Mouse (Mus musculus): ENCODE measurements at regions not wholly inside any gene's neighbourhood (a gene's known extent, or its start where the extent isn't known, plus 50 kb on each side); places are given as distances from the start of the nearest gene placed in this dataset.
"Not testable (repeated sequence)": the region's sequence is repeated elsewhere in the genome, so short reads cannot be mapped to it uniquely, and the experiment has no call there.

DNA sequence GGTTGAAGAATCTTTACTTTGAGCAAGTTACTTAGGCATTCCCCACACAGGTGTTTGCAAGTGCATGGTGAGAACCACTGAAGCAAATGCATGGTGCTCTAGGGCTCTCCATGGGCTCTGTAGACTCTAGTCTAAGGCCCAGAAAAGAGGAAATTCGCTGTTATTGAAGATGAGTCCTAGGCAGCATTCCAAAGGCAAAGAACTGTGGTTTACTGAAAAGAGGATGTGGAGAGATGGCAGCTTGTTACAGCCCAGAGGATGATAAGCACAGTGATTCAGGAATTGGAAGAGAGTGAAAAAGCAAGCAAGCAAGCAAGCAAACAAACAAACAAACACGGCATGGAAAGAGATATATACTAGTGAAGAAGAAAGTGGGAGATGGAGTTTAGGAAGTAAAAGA is 221.6 kb downstream of the Kif20b start:
- no peak for TF ChIP-seq CTCF (IDR thresholded peaks at IDR 0.05; ENCODE audit: insufficient read depth, low read length)
- no peak for TF ChIP-seq POLR2A (IDR thresholded peaks at IDR 0.05; ENCODE audit: borderline replicate concordance, extremely low read depth, low read depth, low read length)
- no peak for DNase-seq
- Histone ChIP-seq H3K4me1 (ENCODE audit: control insufficient read depth, insufficient read depth, low read length) (no peaks in the 10 kb centered on the region), H3K4me3 (replicated peaks; ENCODE audit: extremely low read depth, low read depth, low read length) (no peak overlapping the region)
- WGBS: 65% methylated on average over 2 of the region's 2 CpGs

DNA sequence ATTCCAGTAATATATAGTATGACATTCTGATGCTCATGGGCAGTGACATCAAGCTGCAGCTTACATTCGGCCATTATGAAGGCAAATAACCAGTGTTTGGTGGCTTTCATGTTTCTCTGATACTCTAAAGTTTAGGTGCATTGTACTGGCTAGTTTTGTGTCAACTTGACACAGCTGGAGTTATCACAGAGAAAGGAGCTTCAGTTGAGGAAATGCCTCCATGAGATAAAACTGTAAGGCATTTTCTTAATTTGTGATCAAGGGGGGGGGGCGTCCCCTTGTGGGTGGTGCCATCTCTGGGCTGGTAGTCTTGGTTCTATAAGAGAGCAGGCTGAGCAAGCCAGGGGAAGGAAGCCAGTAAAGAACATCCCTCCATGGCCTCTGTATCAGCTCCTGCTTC is 227.3 kb downstream of the Kif20b start:
- H3K4me1 ChIP-seq (ENCODE audit: control insufficient read depth, insufficient read depth, low read length); DNase-seq; H3K4me3 ChIP-seq (replicated peaks; ENCODE audit: extremely low read depth, low read depth, low read length): not testable (repeated sequence)
- WGBS: 68% methylated on average over 2 of the region's 2 CpGs

DNA sequence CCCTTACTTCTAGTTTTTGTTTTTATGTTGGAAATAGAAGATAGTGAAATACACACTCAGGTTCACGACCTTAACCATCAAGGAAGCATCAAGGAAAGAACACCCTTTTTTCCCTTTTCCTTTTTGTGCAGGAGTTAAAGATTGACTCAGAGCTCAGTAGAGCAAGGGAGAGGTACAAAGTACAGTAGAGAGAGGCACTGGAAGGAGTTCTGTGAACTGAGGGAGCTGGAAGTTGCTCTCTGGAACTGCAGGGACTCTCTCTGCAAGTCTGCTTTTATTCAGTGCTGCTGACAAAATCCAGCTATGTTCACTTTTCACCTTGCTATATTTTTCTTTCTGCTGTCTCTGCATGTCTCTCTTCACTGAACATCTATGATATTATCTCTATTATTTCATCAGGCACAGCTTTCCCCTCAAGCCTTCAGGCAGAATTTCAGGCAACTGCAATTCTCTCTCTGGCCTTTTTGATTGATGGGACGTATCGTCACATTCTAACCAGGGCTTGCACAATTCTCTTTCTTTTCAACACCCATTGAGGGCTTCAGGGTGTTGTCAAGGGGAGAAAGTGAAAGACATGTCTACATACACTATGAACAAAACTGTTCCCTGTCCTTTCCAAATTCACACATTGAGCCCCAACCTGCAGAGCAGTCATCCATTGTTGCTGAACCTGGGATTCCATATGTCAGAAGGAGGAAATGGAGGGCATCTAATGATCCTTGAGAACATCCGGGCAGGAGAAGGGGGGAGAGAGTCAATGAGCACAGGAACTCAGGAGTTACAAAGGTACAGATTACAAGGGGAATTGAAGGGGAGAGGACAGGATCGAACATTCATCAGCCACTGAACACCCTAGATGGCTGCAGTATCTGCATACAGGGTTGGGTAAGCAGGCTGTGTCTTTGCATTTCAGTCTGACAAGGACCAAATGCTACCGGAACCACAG is 228.9 kb downstream of the Kif20b start:
- Histone ChIP-seq H3K4me1 (ENCODE audit: control insufficient read depth, insufficient read depth, low read length) (no peaks in the 10 kb centered on the region), H3K4me3 (replicated peaks; ENCODE audit: extremely low read depth, low read depth, low read length) (no peak overlapping the region)
- no peak for DNase-seq
- 58% methylated on average over 6 of the region's 6 CpGs for WGBS
- TF ChIP-seq POLR2A (IDR thresholded peaks at IDR 0.05; ENCODE audit: borderline replicate concordance, extremely low read depth, low read depth, low read length) (no peak), CTCF (IDR thresholded peaks at IDR 0.05; ENCODE audit: insufficient read depth, low read length) (no peak)

DNA sequence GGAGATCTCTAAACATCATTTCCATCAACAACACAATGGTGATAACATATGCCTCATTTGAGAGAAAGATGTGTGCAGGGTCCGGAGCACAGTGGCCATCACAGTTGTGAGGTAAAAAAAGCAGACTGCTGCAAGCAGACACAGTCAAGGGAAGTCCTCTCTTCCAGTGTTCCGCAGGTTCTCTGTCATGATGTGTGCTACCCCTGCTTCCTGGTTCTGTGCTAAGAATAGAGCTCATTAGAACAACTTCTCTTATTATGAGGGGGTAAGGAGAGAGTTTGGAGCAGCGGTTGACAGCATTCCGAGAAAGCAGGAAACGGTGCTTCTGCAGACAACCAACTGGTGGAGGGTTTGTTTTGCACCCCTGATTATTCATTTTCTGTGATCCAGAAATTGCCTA is 229.7 kb downstream of the Kif20b start:
- H3K4me1 ChIP-seq (ENCODE audit: control insufficient read depth, insufficient read depth, low read length): no peaks in the 10 kb centered on the region
- WGBS: 50% methylated on average over 5 of the region's 5 CpGs
- no peak overlapping the region for H3K4me3 ChIP-seq (replicated peaks; ENCODE audit: extremely low read depth, low read depth, low read length)
- no peak for DNase-seq
- TF ChIP-seq CTCF (IDR thresholded peaks at IDR 0.05; ENCODE audit: insufficient read depth, low read length): no peak
- no peak for TF ChIP-seq POLR2A (IDR thresholded peaks at IDR 0.05; ENCODE audit: borderline replicate concordance, extremely low read depth, low read depth, low read length)

DNA sequence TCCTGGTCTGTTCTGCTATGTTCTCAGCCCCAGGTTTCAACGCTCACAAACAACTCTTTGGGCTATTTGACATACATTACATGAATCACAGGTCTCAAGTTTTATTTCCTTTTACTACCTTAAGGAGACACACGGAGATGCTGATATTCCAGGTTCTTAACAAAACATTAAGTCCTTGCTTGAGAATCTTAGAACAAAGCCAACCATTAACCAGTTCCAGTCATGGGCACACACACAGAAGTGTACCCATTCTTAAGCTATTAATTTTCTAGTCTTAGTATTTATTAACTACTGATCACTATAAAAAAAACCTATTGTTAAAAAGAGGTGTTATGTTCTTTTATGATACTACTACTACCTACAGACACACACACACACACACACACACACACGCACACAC is 235.7 kb downstream of the Kif20b start:
- Histone ChIP-seq H3K4me1 (ENCODE audit: control insufficient read depth, insufficient read depth, low read length) (no peaks in the 10 kb centered on the region), H3K4me3 (replicated peaks; ENCODE audit: extremely low read depth, low read depth, low read length) (no peak overlapping the region)
- 77% methylated on average over 3 of the region's 3 CpGs for WGBS
- TF ChIP-seq POLR2A (IDR thresholded peaks at IDR 0.05; ENCODE audit: borderline replicate concordance, extremely low read depth, low read depth, low read length) (no peak), CTCF (IDR thresholded peaks at IDR 0.05; ENCODE audit: insufficient read depth, low read length) (no peak)
- no peak for DNase-seq

DNA sequence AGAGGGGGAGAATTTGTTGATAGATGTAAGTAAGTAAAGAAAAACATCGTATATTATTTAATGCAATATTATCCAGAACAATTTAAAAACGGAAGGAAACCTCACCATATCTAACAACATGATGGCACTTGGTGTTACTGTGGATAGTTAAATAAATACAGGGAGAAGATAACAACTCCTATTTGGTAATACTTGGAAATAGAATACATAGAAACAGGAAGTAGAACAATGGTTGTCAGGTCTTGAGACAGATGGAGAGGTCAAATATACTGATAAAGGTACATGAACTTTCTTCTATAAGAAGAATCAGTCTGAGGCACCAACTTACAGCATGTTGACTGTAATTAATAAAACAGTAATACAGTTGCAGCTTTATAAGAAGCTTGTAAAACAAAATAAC is 242.6 kb downstream of the Kif20b start:
- TF ChIP-seq POLR2A (IDR thresholded peaks at IDR 0.05; ENCODE audit: borderline replicate concordance, extremely low read depth, low read depth, low read length) (no peak), CTCF (IDR thresholded peaks at IDR 0.05; ENCODE audit: insufficient read depth, low read length) (no peak)
- WGBS: 38% methylated on average over 2 of the region's 2 CpGs
- DNase-seq: no peak
- Histone ChIP-seq H3K4me3 (replicated peaks; ENCODE audit: extremely low read depth, low read depth, low read length) (no peak overlapping the region), H3K4me1 (ENCODE audit: control insufficient read depth, insufficient read depth, low read length) (no peaks in the 10 kb centered on the region)

DNA sequence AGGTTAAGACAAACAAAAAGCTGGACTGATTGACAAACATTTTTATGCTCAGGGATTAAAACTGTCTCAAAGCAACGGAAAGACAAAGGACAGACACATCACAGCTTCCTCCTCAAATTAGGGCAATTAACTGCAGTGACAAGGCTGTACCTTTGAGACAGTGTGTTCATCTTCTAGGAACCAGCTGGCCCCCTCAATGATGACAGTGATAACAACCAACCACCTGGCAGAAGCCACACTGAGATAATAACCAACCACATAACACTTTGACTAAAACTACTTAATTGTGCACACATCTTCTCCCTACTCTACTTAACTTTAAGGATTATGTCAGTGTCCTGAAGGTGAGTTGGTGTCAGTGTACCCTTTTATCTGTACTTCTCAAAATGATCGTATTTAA is 248.4 kb downstream of the Kif20b start:
- H3K4me3 ChIP-seq (replicated peaks; ENCODE audit: extremely low read depth, low read depth, low read length): no peak overlapping the region
- DNase-seq: no peak
- no peaks in the 10 kb centered on the region for H3K4me1 ChIP-seq (ENCODE audit: control insufficient read depth, insufficient read depth, low read length)
- TF ChIP-seq CTCF (IDR thresholded peaks at IDR 0.05; ENCODE audit: insufficient read depth, low read length) (no peak), POLR2A (IDR thresholded peaks at IDR 0.05; ENCODE audit: borderline replicate concordance, extremely low read depth, low read depth, low read length) (no peak)
- WGBS: 77% methylated on average over 2 of the region's 2 CpGs

DNA sequence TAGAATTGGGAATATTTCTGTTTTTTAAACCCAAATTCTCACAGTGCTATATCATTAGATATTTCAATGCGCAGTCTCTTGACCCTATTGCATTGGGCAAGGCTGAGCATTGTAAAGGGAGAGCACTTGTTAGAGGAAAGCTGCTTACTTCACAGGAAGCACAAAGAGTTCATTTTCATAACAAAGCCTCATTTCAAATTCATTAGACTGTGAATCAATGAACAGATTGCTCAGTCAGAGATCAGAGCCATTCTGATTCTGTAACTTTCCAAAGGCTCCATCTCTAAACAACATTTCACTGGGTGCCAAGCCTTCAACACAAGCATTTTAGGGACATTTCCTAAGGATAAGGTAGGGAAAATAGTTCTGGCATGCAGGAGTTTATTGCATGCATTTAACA is 257.9 kb downstream of the Kif20b start:
- Histone ChIP-seq H3K4me3 (replicated peaks; ENCODE audit: extremely low read depth, low read depth, low read length) (no peak overlapping the region), H3K4me1 (ENCODE audit: control insufficient read depth, insufficient read depth, low read length) (no peaks in the 10 kb centered on the region)
- 90% methylated on average over 1 of the region's 1 CpGs for WGBS
- DNase-seq: no peak
- TF ChIP-seq CTCF (IDR thresholded peaks at IDR 0.05; ENCODE audit: insufficient read depth, low read length): no peak
- no peak for TF ChIP-seq POLR2A (IDR thresholded peaks at IDR 0.05; ENCODE audit: borderline replicate concordance, extremely low read depth, low read depth, low read length)

DNA sequence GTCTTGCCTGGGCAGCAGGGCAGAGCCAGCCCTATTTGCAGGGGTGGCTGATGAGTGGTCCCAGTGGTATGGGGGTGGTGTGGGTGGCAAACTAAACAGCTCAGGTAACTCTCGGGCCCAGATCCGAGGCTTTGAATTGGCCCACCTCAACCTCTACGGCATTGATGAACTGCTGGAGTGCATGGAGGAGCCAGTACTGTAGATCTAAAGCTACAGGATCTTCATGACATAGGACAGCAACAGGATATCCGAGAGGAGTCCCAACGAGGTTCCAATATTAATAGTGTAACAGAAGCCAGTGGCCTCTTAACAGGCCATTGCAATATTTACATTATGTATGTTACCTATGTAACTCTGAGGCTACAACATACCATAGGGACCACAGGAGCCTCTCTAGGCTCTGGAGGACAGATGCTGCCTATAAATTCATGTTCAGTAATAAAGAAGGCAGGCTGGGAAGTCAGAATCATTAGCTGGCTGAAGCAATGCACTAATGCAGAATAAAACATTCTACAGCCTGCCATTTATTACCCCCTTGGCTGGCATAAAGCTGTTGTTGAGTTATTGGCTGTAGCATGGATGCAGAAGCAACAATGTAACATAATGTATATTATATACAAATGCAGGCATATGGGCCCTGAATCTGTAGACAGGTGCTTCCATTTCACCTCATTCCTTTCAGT is 283.5 kb downstream of the Kif20b start:
- no peak for DNase-seq
- TF ChIP-seq POLR2A (IDR thresholded peaks at IDR 0.05; ENCODE audit: borderline replicate concordance, extremely low read depth, low read depth, low read length) (no peak), CTCF (IDR thresholded peaks at IDR 0.05; ENCODE audit: insufficient read depth, low read length) (no peak)
- Histone ChIP-seq H3K4me1 (ENCODE audit: control insufficient read depth, insufficient read depth, low read length) (no peaks in the 10 kb centered on the region), H3K4me3 (replicated peaks; ENCODE audit: extremely low read depth, low read depth, low read length) (no peak overlapping the region)
- 82% methylated on average over 5 of the region's 5 CpGs for WGBS

DNA sequence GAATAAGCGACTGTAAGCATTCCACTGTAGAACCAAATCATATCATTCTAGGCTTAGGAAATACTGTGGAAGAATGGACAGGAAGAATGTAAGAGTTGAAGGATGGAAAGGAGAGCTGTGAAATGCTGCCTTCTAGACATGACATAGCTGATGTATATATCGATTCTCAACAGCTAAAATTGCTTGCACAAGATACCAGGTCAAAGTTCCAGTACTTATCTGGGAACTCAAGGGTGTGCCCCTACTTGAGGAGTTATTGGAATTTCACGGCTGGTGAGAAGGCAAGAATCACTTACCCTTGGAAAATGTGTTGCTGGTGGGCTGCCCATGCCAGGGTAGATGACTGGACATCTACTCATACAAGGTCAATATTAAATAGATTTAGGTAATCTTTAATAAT is 322.0 kb downstream of the Kif20b start:
- TF ChIP-seq POLR2A (IDR thresholded peaks at IDR 0.05; ENCODE audit: borderline replicate concordance, extremely low read depth, low read depth, low read length): no peak
- no peak for TF ChIP-seq CTCF (IDR thresholded peaks at IDR 0.05; ENCODE audit: insufficient read depth, low read length)
- 54% methylated on average over 3 of the region's 3 CpGs for WGBS
- Histone ChIP-seq H3K4me1 (ENCODE audit: control insufficient read depth, insufficient read depth, low read length) (no peaks in the 10 kb centered on the region), H3K4me3 (replicated peaks; ENCODE audit: extremely low read depth, low read depth, low read length) (no peak overlapping the region)
- DNase-seq: no peak
